Mouse (Mus musculus): ENCODE results near the gene Lrrc27. TPM values are rescaled to one million over a fixed set of nuclear protein-coding genes. Genes with fewer than 3 reads are reported as not detected.

Gene Lrrc27
- total and polyA plus RNA-seq, 3 experiments: 0.54 to 1.3 TPM; not detected in 1

DNA sequence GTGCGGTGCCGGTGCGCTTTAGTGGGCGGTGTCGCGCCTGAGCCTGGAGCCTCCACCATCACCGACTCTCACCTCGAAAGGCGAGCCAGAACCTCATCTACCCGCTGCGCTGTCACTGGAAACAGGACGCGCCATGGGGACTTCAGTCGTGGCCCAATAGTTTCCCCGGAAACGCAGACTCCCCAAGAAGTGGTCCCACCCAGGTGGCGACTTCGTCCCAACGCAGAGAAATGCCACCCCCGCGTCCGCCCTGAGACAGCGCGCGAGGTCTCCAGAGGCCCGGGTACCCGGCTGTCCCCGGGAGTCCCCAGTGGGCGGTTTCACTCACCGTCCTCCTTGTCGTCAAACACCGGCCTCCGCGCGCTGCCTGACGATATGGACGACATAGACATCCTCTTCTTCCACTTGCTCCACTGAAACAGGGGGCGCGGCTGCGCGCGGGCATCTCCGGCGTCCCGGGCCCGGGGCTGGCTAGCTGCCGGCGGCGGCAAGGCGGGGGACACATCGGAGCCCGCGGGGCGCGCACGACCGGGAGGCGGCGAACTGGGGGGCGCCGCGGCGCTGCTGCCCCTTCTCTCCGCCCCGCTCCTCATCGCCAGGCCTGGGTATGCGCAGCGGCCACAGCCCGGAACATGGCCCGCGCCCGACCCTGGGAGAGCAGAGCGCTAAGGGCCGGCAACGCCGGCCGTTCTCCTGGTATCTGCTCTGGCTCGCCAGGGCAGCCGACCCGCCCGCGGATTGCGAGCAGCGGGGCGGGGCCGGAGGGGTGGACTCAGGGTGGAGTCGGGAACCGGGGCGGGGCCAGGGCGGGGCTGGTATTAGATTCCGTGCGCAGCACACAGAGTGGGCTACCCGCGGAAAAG, 24.8 kb upstream of the Lrrc27 start:
- no peak for TF ChIP-seq TCF12 (IDR thresholded peaks at IDR 0.05; ENCODE audit: low read depth, low read length)
- no peak for TF ChIP-seq SIN3A (IDR thresholded peaks at IDR 0.05; ENCODE audit: low read length)
- no peak for TF ChIP-seq ZMIZ1 (IDR thresholded peaks at IDR 0.05; ENCODE audit: low read depth, low read length)
- no peak for TF ChIP-seq USF1 (IDR thresholded peaks at IDR 0.05; ENCODE audit: low read depth, low read length)
- no peak for TF ChIP-seq MXI1 (IDR thresholded peaks at IDR 0.05; ENCODE audit: low read depth, low read length)
- no peak for TF ChIP-seq EP300 (IDR thresholded peaks at IDR 0.05; ENCODE audit: low read depth in 1 of 2, low read length in 2 of 2)
- no peak for TF ChIP-seq HCFC1 (IDR thresholded peaks at IDR 0.05; ENCODE audit: low read depth, low read length)
- TF ChIP-seq ZNF384 (IDR thresholded peaks at IDR 0.05; ENCODE audit: low read depth, low read length): no peak
- no peak for TF ChIP-seq MAX (IDR thresholded peaks at IDR 0.05; ENCODE audit: low read length)
- no peak for TF ChIP-seq MYC (IDR thresholded peaks at IDR 0.05; ENCODE audit: low read depth, low read length)
- no peak for TF ChIP-seq RAD21 (IDR thresholded peaks at IDR 0.05; ENCODE audit: low read depth, low read length)
- no peak for TF ChIP-seq ZC3H11A (IDR thresholded peaks at IDR 0.05; ENCODE audit: low read depth, low read length)
- TF ChIP-seq BHLHE40 (IDR thresholded peaks at IDR 0.05; ENCODE audit: borderline replicate concordance, low read depth, low read length): no peak
- no peaks in the 10 kb centered on the region for H3K79me2 ChIP-seq (ENCODE audit: control insufficient read depth, insufficient read depth, low read length, poor library complexity)
- peak overlapping the region; percentile 42; the same call in 1 of the 2 replicates for H3K9ac ChIP-seq (ENCODE audit: control insufficient read depth, low read depth, low read length, poor library complexity, severe bottlenecking)
- H3K4me1 ChIP-seq (ENCODE audit: control insufficient read depth in 1 of 2, insufficient read depth in 2 of 2, low read length in 2 of 2): no peaks in the 10 kb centered on the region
- H3K27ac ChIP-seq (ENCODE audit: control insufficient read depth, low read depth, low read length): no peak overlapping the region
- H3K36me3 ChIP-seq (ENCODE audit: control insufficient read depth in 1 of 2, insufficient read depth in 2 of 2, low read length in 2 of 2): no peaks in the 10 kb centered on the region; a peak in 1 of 4 replicates
- H3K27me3 ChIP-seq (ENCODE audit: control insufficient read depth in 1 of 2, insufficient read depth in 2 of 2, low read length in 2 of 2): no peaks in the 10 kb centered on the region; a peak in 1 of 4 replicates
- DNase-seq (ENCODE audit: low read depth, low spot score): peak; percentile 67
- peak overlapping the region; percentile 53 to 57; a peak in 3 of 4 replicates for H3K4me3 ChIP-seq (ENCODE audit: control insufficient read depth in 1 of 2, insufficient read depth in 1 of 2, low read depth in 2 of 2, low read length in 2 of 2)
- no peaks in the 10 kb centered on the region for H3K9me3 ChIP-seq (replicated peaks; ENCODE audit: insufficient read depth, low read length)

DNA sequence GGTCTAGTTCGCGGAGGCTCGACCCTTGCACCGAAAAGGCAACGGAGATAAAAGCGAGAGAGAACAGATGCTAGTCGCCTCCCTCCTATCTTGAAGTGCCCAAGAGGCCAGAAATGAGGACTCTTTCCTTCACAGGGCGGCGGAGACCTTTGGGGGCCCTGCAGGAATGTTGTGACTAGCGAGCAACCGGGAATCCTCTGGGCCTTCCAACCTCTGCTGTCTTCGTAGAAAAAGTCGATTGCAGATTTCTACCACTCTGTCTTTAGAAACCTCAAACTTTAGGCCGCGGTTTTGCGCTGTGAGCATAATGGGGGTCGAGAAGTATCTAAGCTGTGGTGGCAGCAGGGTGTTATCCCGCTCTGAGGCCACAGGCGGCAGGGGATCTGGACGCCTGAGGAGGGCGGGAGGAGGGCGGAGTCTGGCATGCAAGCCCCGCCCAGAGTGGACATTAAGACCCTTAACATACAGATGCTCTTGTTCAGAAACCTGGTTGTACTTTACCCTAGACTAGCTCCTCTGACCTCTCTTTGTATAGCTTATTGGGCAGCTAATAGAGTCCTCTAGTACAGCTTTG, 24.1 kb upstream of the Lrrc27 start:
- Histone ChIP-seq H3K36me3 (ENCODE audit: control insufficient read depth in 1 of 2, insufficient read depth in 2 of 2, low read length in 2 of 2) (no peaks in the 10 kb centered on the region; a peak in 1 of 4 replicates), H3K4me1 (ENCODE audit: control insufficient read depth in 1 of 2, insufficient read depth in 2 of 2, low read length in 2 of 2) (no peaks in the 10 kb centered on the region), H3K9me3 (replicated peaks; ENCODE audit: insufficient read depth, low read length) (no peaks in the 10 kb centered on the region), H3K4me3 (ENCODE audit: control insufficient read depth in 1 of 2, insufficient read depth in 1 of 2, low read depth in 2 of 2, low read length in 2 of 2) (peak overlapping the region; percentile 53 to 57; a peak in 3 of 4 replicates), H3K27ac (ENCODE audit: control insufficient read depth, low read depth, low read length) (no peak overlapping the region), H3K9ac (ENCODE audit: control insufficient read depth, low read depth, low read length, poor library complexity, severe bottlenecking) (peak overlapping the region; percentile 42; the same call in 1 of the 2 replicates), H3K79me2 (ENCODE audit: control insufficient read depth, insufficient read depth, low read length, poor library complexity) (no peaks in the 10 kb centered on the region), H3K27me3 (ENCODE audit: control insufficient read depth in 1 of 2, insufficient read depth in 2 of 2, low read length in 2 of 2) (no peaks in the 10 kb centered on the region; a peak in 1 of 4 replicates)
- TF ChIP-seq CTCF (IDR thresholded peaks at IDR 0.05 in 2 of 3, conservative IDR thresholded peaks at IDR 0.05 in 1 of 3; ENCODE audit: control insufficient read depth in 1 of 3, insufficient read depth in 1 of 3, low read depth in 2 of 3, low read length in 3 of 3, poor library complexity in 1 of 3, severe bottlenecking in 1 of 3): no peak
- no peak for TF ChIP-seq MXI1 (IDR thresholded peaks at IDR 0.05; ENCODE audit: low read depth, low read length)
- no peak for TF ChIP-seq SIN3A (IDR thresholded peaks at IDR 0.05; ENCODE audit: low read length)
- DNase-seq (ENCODE audit: low read depth, low spot score): peak; percentile 32

Data from MEL (cell line).